Mouse (Mus musculus): Measurements from ENCODE around the gene Olfr49.
A peak's percentile ranks its signal among the peaks of the same experiment; 100 is the strongest.

The Olfr49 gene

GRCm38 (mm10) chr14:54260196-54260595 is 24.5 kb downstream of the Olfr49 start:
- DNase-seq: no peak

GRCm38 (mm10) chr14:54259722-54260085 is 25.0 kb downstream of the Olfr49 start:
- no peak for DNase-seq

GRCm38 (mm10) chr14:54259003-54259721 is 25.6 kb downstream of the Olfr49 start:
- DNase-seq: peak; percentile 89

GRCm38 (mm10) chr14:54258131-54258670 is 26.5 kb downstream of the Olfr49 start:
- no peak for DNase-seq

- DNase-seq: no peak
Observed at GRCm38 (mm10) chr14:54254670-54255202, 30.0 kb downstream of the Olfr49 start.

GRCm38 (mm10) chr14:54253741-54254291 is 30.9 kb downstream of the Olfr49 start, which contains the start of the genes Dad1 and Abhd4:
TSS of gene Dad1 (minus strand) at chr14:54254104.
TSS of gene Abhd4 (plus strand) at chr14:54254188.
- DNase-seq: peak; percentile 98

GRCm38 (mm10) chr14:54250122-54250521 is 34.6 kb downstream of the Olfr49 start:
- no peak for DNase-seq

GRCm38 (mm10) chr14:54249326-54249725 is 35.4 kb downstream of the Olfr49 start:
- no peak for DNase-seq

- DNase-seq: no peak
Observed at GRCm38 (mm10) chr14:54246232-54246631, 38.5 kb downstream of the Olfr49 start.

- DNase-seq: no peak
Observed at GRCm38 (mm10) chr14:54244183-54244582, 40.6 kb downstream of the Olfr49 start.

GRCm38 (mm10) chr14:54240542-54240941 is 44.2 kb downstream of the Olfr49 start:
- no peak for DNase-seq

GRCm38 (mm10) chr14:54239002-54239736 is 45.6 kb downstream of the Olfr49 start:
- DNase-seq: peak; percentile 72

- no peak for DNase-seq
Observed at GRCm38 (mm10) chr14:54236881-54237280, 47.9 kb downstream of the Olfr49 start.

GRCm38 (mm10) chr14:54235825-54236540 is 48.8 kb downstream of the Olfr49 start:
- no peak for DNase-seq

- DNase-seq: no peak
Observed at GRCm38 (mm10) chr14:54234231-54235040, 50.3 kb downstream of the Olfr49 start.

GRCm38 (mm10) chr14:54233559-54234143 is 51.1 kb downstream of the Olfr49 start:
- no peak for DNase-seq

GRCm38 (mm10) chr14:54232811-54233558 is 51.8 kb downstream of the Olfr49 start:
- DNase-seq: peak; percentile 54

GRCm38 (mm10) chr14:54232143-54232542 is 52.6 kb downstream of the Olfr49 start:
- no peak for DNase-seq

- no peak for DNase-seq
Observed at GRCm38 (mm10) chr14:54231176-54231956, 53.4 kb downstream of the Olfr49 start.
